Mouse (Mus musculus) ES-E14 (cell line): ENCODE results near the gene Gstt4.

Experiments
- CHD2 ChIP-seq: IDR thresholded peaks from 2 replicates; pipeline ENCODE4 v1.6.1; 2014; ENCODE audit warnings: mild to moderate bottlenecking, low read depth, low read length, inconsistent platforms
- HCFC1 ChIP-seq: IDR thresholded peaks from 2 replicates; pipeline ENCODE4 v1.6.1; 2012; ENCODE audit warnings: low read length, inconsistent platforms, borderline replicate concordance; ENCODE audit not compliant: insufficient read depth
- MAFK ChIP-seq: IDR thresholded peaks from 2 replicates; pipeline ENCODE4 v1.6.1; 2014; ENCODE audit warnings: mild to moderate bottlenecking, low read depth, low read length, inconsistent platforms; ENCODE audit not compliant: insufficient read depth
- ZNF384 ChIP-seq: IDR thresholded peaks from 2 replicates; pipeline ENCODE4 v1.6.1; 2012; ENCODE audit warnings: low read depth, low read length, inconsistent platforms

- no peak for TF ChIP-seq MAFK
- no peak for TF ChIP-seq HCFC1
- no peak for TF ChIP-seq CHD2
- no peak for TF ChIP-seq ZNF384
These were observed 48.2 kb downstream of the Gstt4 start for GRCm38 (mm10) chr10:75774102-75774501.
